Mouse (Mus musculus) small intestine, adult 2 months (tissue): ENCODE measurements around the gene Rps3.

Experiments
- CTCF ChIP-seq: fragments of 200-500 bp; IDR thresholded peaks from 2 replicates; pipeline ENCODE4 v1.5.1; 2012; ENCODE audit warnings: low read depth, mild to moderate bottlenecking, control low read depth, inconsistent platforms, low read length, moderate library complexity, mixed read lengths; ENCODE audit not compliant: insufficient replicate concordance, insufficient read length; ENCODE audit errors: extremely low read depth
- POLR2A ChIP-seq: fragments of 200-500 bp; IDR thresholded peaks from 2 replicates; pipeline ENCODE4 v1.6.1; 2012; ENCODE audit warnings: low read depth, mild to moderate bottlenecking, control low read depth, inconsistent platforms, low read length, moderate library complexity

- TF ChIP-seq POLR2A, result no peak
- no peak for TF ChIP-seq CTCF
These were observed 17.6 kb upstream of the Rps3 start for GRCm38 (mm10) chr7:99501148-99501547.
